Mouse (Mus musculus): ENCODE results near the gene Blvrb.

Blvrb gene

GRCm38 (mm10) chr7:27449256-27449862 is 1.6 kb downstream of the Blvrb start:
- peak; percentile 56 for DNase-seq (ENCODE audit: low spot score)

- no peak for DNase-seq (ENCODE audit: low spot score)
Measured at GRCm38 (mm10) chr7:27451359-27451758, 3.6 kb downstream of the Blvrb start.

- no peak for DNase-seq (ENCODE audit: low spot score)
Measured at GRCm38 (mm10) chr7:27452206-27452770, 4.5 kb downstream of the Blvrb start.

- DNase-seq (ENCODE audit: low spot score), result no peak
Measured at GRCm38 (mm10) chr7:27454461-27455121, 6.8 kb downstream of the Blvrb start.

GRCm38 (mm10) chr7:27455273-27455672 is 7.5 kb downstream of the Blvrb start:
- DNase-seq (ENCODE audit: low spot score), result no peak

- DNase-seq (ENCODE audit: low spot score), result no peak
Measured at GRCm38 (mm10) chr7:27458614-27459013, 10.8 kb downstream of the Blvrb start.

GRCm38 (mm10) chr7:27459640-27460039 is 11.9 kb downstream of the Blvrb start:
- DNase-seq (ENCODE audit: low spot score), result no peak

GRCm38 (mm10) chr7:27460477-27460876 is 12.7 kb downstream of the Blvrb start:
- DNase-seq (ENCODE audit: low spot score), result no peak

- no peak for DNase-seq (ENCODE audit: low spot score)
Measured at GRCm38 (mm10) chr7:27467648-27468047, 19.9 kb downstream of the Blvrb start.

- no peak for DNase-seq (ENCODE audit: low spot score)
Measured at GRCm38 (mm10) chr7:27471390-27472120, 23.8 kb downstream of the Blvrb start.

GRCm38 (mm10) chr7:27472596-27472995 is 24.8 kb downstream of the Blvrb start:
- DNase-seq (ENCODE audit: low spot score), result no peak

- DNase-seq (ENCODE audit: low spot score), result peak; percentile 100
Measured at GRCm38 (mm10) chr7:27473156-27473834, 25.5 kb downstream of the Blvrb start, which contains the start of gene Sertad3. Gene Sertad3, plus strand, starts transcription at chr7:27473768.

- no peak for DNase-seq (ENCODE audit: low spot score)
Measured at GRCm38 (mm10) chr7:27473835-27474489, 26.2 kb downstream of the Blvrb start.

GRCm38 (mm10) chr7:27474490-27474954 is 26.7 kb downstream of the Blvrb start:
- DNase-seq (ENCODE audit: low spot score), result peak; percentile 98

- DNase-seq (ENCODE audit: low spot score), result no peak
Measured at GRCm38 (mm10) chr7:27475596-27475995, 27.8 kb downstream of the Blvrb start.

- DNase-seq (ENCODE audit: low spot score), result no peak
Measured at GRCm38 (mm10) chr7:27476098-27476635, 28.4 kb downstream of the Blvrb start.

- DNase-seq (ENCODE audit: low spot score), result no peak
Measured at GRCm38 (mm10) chr7:27478561-27478960, 30.8 kb downstream of the Blvrb start.

- DNase-seq (ENCODE audit: low spot score), result no peak
Measured at GRCm38 (mm10) chr7:27479750-27480149, 32.0 kb downstream of the Blvrb start.

GRCm38 (mm10) chr7:27480506-27480905 is 32.7 kb downstream of the Blvrb start:
- DNase-seq (ENCODE audit: low spot score), result no peak

- DNase-seq (ENCODE audit: low spot score), result no peak
Measured at GRCm38 (mm10) chr7:27480927-27481626, 33.3 kb downstream of the Blvrb start.

GRCm38 (mm10) chr7:27481627-27481969 is 33.8 kb downstream of the Blvrb start:
- peak; percentile 93 for DNase-seq (ENCODE audit: low spot score)

Data from ovary, postnatal 36 days (tissue).